Mouse (Mus musculus) left cerebral cortex, adult 9 months (tissue): Measurements from ENCODE around the gene Armh3.

Experiments
- DNase-seq, 2 experiments: peaks; one replicate each; pipeline ENCODE4 v3.0.0; 2022; ENCODE audit warnings: low spot score in 2 of 2

The Armh3 gene

GRCm38 (mm10) chr19:45789888-45790874, 208.1 kb downstream of the Armh3 start:
- no peak for DNase-seq

GRCm38 (mm10) chr19:45789365-45789764, 208.9 kb downstream of the Armh3 start:
- DNase-seq = no peak

GRCm38 (mm10) chr19:45788337-45788736, 210.0 kb downstream of the Armh3 start:
- DNase-seq = no peak

GRCm38 (mm10) chr19:45787450-45787849, 210.8 kb downstream of the Armh3 start:
- DNase-seq = no peak

GRCm38 (mm10) chr19:45785470-45785869, 212.8 kb downstream of the Armh3 start:
- DNase-seq = no peak

GRCm38 (mm10) chr19:45783933-45784576, 214.2 kb downstream of the Armh3 start:
- no peak for DNase-seq

- peak; percentile 97 to 98 for DNase-seq
Measured at GRCm38 (mm10) chr19:45783181-45783932, 214.9 kb downstream of the Armh3 start, which contains the start of gene Mgea5. Gene Mgea5, minus strand, starts transcription at chr19:45783837.

- peak; percentile 39 to 54 for DNase-seq
Measured at GRCm38 (mm10) chr19:45782315-45783001, 215.8 kb downstream of the Armh3 start.

GRCm38 (mm10) chr19:45781676-45782075, 216.6 kb downstream of the Armh3 start:
- DNase-seq = no peak

- DNase-seq = no peak
Measured at GRCm38 (mm10) chr19:45780350-45780915, 217.9 kb downstream of the Armh3 start.

- DNase-seq = peak in 1 of 2 experiments; percentile 36
Measured at GRCm38 (mm10) chr19:45775486-45775885, 222.8 kb downstream of the Armh3 start.

- no peak for DNase-seq
Measured at GRCm38 (mm10) chr19:45771501-45771900, 226.8 kb downstream of the Armh3 start.
